Mouse (Mus musculus) hindbrain, embryonic 13.5 days (tissue): Measurements from ENCODE around the gene 1190002N15Rik. TPM values are rescaled to one million over a fixed set of nuclear protein-coding genes. Genes with fewer than 3 reads are reported as not detected.
A peak's percentile ranks its signal among the peaks of the same experiment; 100 is the strongest.

Source experiments
- ATAC-seq: fragments of 200-750 bp; cut with Nextera tagmentation; 2 replicates; pipeline ENCODE4 v1.8.0; 2017; ENCODE audit warnings: moderate TSS enrichment; ENCODE audit not compliant: low FRiP score
- H3K27ac ChIP-seq: fragments of 300-500 bp; sonication (generic); 2 replicates; pipeline ENCODE4 v1.5.1; 2015; ENCODE audit warnings: inconsistent platforms, mild to moderate bottlenecking, moderate library complexity
- H3K27me3 ChIP-seq: fragments of 300-500 bp; sonication (generic); 2 replicates; pipeline ENCODE4 v1.6.1; 2015; ENCODE audit warnings: mild to moderate bottlenecking, inconsistent platforms
- H3K36me3 ChIP-seq: fragments of 300-500 bp; sonication (generic); 2 replicates; pipeline ENCODE4 v1.6.1; 2015; ENCODE audit warnings: mild to moderate bottlenecking, inconsistent platforms
- H3K4me1 ChIP-seq: fragments of 300-500 bp; sonication (generic); replicated peaks from 2 replicates; pipeline ENCODE4 v1.6.1; 2015; ENCODE audit warnings: inconsistent platforms
- H3K4me2 ChIP-seq: fragments of 300-500 bp; sonication (generic); 2 replicates; pipeline ENCODE4 v1.6.1; 2015; ENCODE audit warnings: inconsistent platforms, mild to moderate bottlenecking, moderate library complexity
- H3K4me3 ChIP-seq: fragments of 300-500 bp; sonication (generic); 2 replicates; pipeline ENCODE4 v1.5.1; 2015; ENCODE audit warnings: mild to moderate bottlenecking, inconsistent platforms
- H3K9ac ChIP-seq: fragments of 300-500 bp; sonication (generic); 2 replicates; pipeline ENCODE4 v1.6.1; 2015; ENCODE audit warnings: mild to moderate bottlenecking, inconsistent platforms
- H3K9me3 ChIP-seq: fragments of 300-500 bp; sonication (generic); 2 replicates; pipeline ENCODE4 v1.6.1; 2016; ENCODE audit warnings: inconsistent platforms
- WGBS: fragments of 180-500 bp; shearing (Covaris S2); methylation state at CpG from one replicate; pipeline ENCODE4 v1.1.7; 2015; 5-methylcytosine and 5-hydroxymethylcytosine counted together
- polyA plus RNA-seq: library from polyadenylated mRNA; unstranded; fragments of >200 nt; fragmentation: Nextera tagmentation; extraction: Ambion mirVana; gene quantifications from 2 replicates; pipeline ENCODE4 v1.2.1, GENCODE M21; 2015

The 1190002N15Rik gene
- polyA plus RNA-seq, 1 experiment from 2014 or later = 6.0 TPM

DNA sequence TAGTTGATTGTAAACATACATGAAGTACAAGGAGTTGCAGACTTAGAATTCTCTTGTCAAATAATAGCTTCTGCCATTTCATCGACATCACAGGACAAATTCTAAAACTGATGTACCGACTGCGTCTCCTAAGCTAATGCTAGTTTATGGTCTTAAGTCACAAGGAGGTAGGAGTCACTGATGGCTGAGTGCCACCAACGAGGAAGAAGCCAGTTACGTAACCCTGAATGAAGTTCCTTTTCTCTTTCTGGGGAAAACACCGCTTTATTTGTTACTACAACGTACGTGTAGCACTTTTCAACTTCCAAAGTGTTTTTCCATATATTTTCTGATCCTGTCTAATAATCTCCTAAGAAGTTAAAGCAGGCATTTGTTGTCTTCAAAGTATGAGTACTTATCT is 25.6 kb downstream of the 1190002N15Rik start:
- no peak overlapping the region for H3K4me2 ChIP-seq
- no peak for ATAC-seq
- H3K27me3 ChIP-seq = no peaks in the 10 kb centered on the region
- no peak overlapping the region for H3K27ac ChIP-seq
- no peaks in the 10 kb centered on the region for H3K4me1 ChIP-seq
- 96% methylated on average over 8 of the region's 8 CpGs for WGBS
- no peaks in the 10 kb centered on the region for H3K36me3 ChIP-seq
- H3K9ac ChIP-seq = no peak overlapping the region
- H3K9me3 ChIP-seq = no peaks in the 10 kb centered on the region
- no peak overlapping the region for H3K4me3 ChIP-seq

DNA sequence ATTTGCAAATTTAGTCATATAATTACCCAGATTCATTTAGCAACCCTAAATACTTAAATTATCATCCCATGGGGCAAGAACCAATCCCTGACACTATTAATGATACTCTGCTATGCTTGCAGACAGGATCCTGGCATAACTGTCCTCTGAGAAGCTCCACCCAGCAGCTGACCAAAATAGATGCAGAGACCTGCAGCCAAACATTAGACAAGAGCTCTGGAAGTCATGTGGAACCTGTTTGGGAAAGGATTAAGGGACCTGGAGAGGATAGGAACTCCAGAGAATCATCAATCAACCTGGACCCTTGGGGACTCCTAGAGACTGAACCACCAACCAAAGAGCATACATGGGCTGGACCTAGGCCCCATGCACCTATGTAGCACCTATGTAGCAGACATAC is 26.7 kb downstream of the 1190002N15Rik start:
- no peaks in the 10 kb centered on the region for H3K9me3 ChIP-seq
- no peaks in the 10 kb centered on the region for H3K4me1 ChIP-seq
- no peak for ATAC-seq
- H3K9ac ChIP-seq = no peak overlapping the region
- no peaks in the 10 kb centered on the region for H3K36me3 ChIP-seq
- no peak overlapping the region for H3K4me2 ChIP-seq
- no peaks in the 10 kb centered on the region for H3K27me3 ChIP-seq
- H3K4me3 ChIP-seq = no peak overlapping the region
- H3K27ac ChIP-seq = no peak overlapping the region

DNA sequence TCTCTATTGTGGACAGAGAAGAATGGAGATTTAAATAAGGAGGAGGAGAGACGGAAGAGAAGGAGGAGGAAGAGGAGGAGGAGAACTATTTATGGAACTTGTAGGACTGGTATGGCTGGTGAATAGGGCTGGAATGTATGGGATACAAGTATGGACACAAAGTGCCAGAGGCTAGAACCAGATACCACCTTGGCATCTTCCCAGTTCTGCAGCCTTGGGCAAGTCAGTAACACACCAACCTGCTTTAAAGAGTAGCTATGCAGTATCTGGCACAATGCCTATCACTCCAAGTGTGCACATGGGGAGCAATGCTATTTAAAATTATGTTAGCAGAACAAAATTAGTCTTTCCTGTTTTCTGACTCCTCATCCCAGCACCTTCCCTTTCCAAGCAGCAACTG is 30.9 kb downstream of the 1190002N15Rik start:
- no peak for ATAC-seq
- no peak overlapping the region for H3K4me3 ChIP-seq
- H3K9ac ChIP-seq = no peak overlapping the region
- WGBS = 70% methylated on average over 1 of the region's 1 CpGs
- no peaks in the 10 kb centered on the region for H3K9me3 ChIP-seq
- no peak overlapping the region for H3K27ac ChIP-seq
- H3K27me3 ChIP-seq = no peaks in the 10 kb centered on the region
- H3K4me2 ChIP-seq = no peak overlapping the region
- no peaks in the 10 kb centered on the region for H3K36me3 ChIP-seq
- no peaks in the 10 kb centered on the region for H3K4me1 ChIP-seq

DNA sequence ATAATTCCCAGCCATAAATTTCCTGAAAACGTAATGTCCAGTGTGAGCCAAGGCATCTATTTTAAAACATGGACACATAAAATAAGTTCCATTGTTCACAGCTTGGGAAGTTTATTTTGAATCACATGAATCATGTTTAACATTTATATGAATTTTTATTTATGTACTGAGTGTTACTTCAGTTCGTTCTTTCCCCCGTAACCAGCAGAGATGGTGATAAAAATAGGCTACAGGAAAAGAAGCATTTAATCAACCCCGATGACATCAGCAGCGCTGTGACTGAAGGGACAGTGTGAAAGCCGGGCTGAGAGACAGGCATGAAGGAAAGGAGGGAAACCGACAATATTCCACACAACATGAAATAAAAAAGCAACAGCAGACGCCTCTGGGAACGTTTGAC is 46.4 kb downstream of the 1190002N15Rik start:
- Histone ChIP-seq H3K27me3 (no peaks in the 10 kb centered on the region), H3K9me3 (no peaks in the 10 kb centered on the region), H3K9ac (no peak overlapping the region), H3K4me1 (no peaks in the 10 kb centered on the region), H3K4me3 (no peak overlapping the region), H3K36me3 (no peaks in the 10 kb centered on the region), H3K4me2 (no peak overlapping the region), H3K27ac (no peak overlapping the region)
- no peak for ATAC-seq
- 81% methylated on average over 9 of the region's 9 CpGs for WGBS

DNA sequence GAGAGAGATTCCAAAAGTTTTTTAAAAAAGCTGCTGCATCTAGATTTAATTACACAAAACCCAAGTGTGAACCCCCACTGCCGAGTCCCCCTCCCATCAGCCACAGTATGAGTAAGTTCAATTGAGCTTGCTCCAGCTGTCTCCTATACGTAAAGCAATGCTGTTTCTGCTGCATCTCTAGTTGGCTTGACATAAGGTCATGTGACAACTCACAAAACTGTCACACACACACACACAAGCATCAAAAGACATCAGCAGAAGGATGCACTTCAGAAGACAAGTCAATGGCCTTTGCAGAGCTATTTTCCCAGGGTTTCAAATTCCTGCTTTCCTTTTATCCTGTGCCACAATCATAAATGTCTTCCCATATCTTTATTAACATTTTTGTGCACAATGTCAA is 49.9 kb downstream of the 1190002N15Rik start:
- no peak overlapping the region for H3K27ac ChIP-seq
- H3K27me3 ChIP-seq = no peaks in the 10 kb centered on the region
- no peak overlapping the region for H3K4me2 ChIP-seq
- H3K4me3 ChIP-seq = no peak overlapping the region
- no peak overlapping the region for H3K9ac ChIP-seq
- H3K4me1 ChIP-seq = no peaks in the 10 kb centered on the region
- no peak for ATAC-seq
- no peaks in the 10 kb centered on the region for H3K9me3 ChIP-seq
- WGBS = 81% methylated on average over 2 of the region's 2 CpGs
- no peaks in the 10 kb centered on the region for H3K36me3 ChIP-seq

DNA sequence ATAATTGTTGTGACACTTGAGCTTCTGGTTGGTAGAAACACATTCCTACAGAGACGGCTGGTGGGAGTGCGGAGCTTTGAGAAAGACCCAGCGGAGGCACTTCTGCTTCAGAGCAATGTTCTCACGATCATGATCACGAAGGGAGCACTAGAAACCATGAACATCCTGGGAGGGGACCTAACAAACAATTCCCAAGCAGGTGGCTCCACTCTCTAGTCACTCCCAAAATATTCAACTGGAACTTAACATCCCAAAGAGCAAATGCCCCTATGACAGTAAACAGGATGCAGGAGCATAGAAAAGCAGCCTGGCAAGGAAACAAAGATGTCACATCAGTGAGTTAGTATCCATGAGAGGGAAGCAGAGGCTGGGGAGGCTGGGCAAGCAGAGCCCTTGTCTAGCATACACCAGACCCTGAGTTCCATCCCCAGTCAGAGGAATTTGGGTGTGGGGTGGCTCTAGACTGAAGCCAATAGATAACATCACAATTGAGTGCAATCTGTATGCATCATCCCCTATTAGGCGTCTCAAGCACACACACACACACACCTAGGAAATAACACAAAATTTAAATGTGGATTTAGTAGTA is 54.5 kb downstream of the 1190002N15Rik start:
- no peaks in the 10 kb centered on the region for H3K27me3 ChIP-seq
- 76% methylated on average over 6 of the region's 6 CpGs for WGBS
- H3K4me2 ChIP-seq = no peak overlapping the region
- ATAC-seq = no peak
- H3K27ac ChIP-seq = peak overlapping the region; percentile 30; the same call in 1 of the 2 replicates
- no peak overlapping the region for H3K9ac ChIP-seq
- H3K4me3 ChIP-seq = no peak overlapping the region
- no peaks in the 10 kb centered on the region for H3K9me3 ChIP-seq
- no peaks in the 10 kb centered on the region for H3K36me3 ChIP-seq
- H3K4me1 ChIP-seq = 0 out of 2 replicates have a peak, but pooled peaks cover 2% of the 10 kb centered on the region

DNA sequence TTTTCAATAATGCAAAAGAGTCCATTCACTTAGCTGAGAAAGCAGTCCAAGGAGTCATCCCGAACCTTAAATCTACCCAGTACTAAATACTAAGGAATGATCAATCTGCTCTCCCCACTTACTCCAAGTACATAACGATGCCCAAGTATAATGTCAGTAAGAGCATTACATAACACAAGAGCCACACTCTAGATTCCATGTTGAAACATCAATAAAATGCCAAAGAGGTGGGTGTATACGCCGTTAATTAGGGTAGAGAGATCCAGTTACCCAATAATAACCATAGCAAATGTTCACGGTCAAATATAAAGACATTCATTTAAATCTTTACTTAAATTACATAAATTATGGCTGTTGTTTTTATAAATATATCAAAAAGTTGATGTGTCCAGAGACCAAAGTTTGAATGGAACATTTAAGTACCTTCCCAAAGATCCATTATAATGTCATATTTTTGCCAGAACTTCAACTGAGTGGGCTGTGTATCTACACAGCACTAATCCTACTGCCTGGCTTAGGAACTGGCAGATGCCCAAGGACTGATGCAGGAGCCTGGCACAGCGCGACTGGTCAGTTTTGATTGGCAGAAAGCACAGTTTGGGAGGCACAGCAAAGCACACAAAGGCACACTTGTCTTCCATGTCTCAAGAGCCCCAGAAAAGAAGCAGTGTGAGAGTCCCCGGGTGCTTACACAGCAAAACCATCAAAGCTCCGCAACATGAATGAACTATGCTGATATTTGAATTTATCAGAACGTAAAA is 55.5 kb downstream of the 1190002N15Rik start:
- peak; percentile 94 for ATAC-seq
- Histone ChIP-seq H3K36me3 (no peaks in the 10 kb centered on the region), H3K4me1 (0 out of 2 replicates have a peak, but pooled peaks cover 2% of the 10 kb centered on the region), H3K4me3 (no peak overlapping the region), H3K27me3 (no peaks in the 10 kb centered on the region), H3K27ac (no peak overlapping the region), H3K4me2 (no peak overlapping the region), H3K9me3 (no peaks in the 10 kb centered on the region), H3K9ac (no peak overlapping the region)
- WGBS = 72% methylated on average over 10 of the region's 10 CpGs

DNA sequence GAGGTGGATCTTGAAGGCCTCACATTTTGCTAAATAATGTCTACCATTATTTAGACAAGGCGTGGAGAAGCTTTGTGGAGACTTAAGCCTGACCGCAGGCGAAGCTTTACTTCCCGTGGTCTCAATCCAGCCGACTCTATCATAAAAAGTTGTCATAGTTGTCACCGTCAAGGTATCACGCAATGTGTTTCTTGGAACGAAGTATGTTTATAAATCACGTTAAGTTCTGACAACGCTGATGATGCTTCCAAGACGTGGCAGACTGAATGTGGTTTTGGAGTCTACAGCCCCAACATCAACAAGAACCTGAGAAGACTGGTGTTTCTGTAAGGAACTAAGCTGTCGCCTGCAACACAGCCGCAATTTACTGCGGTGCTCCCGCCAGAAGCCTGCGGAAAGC is 56.8 kb downstream of the 1190002N15Rik start:
- no peak overlapping the region for H3K4me2 ChIP-seq
- no peaks in the 10 kb centered on the region for H3K27me3 ChIP-seq
- no peaks in the 10 kb centered on the region for H3K36me3 ChIP-seq
- H3K4me3 ChIP-seq = no peak overlapping the region
- ATAC-seq = no peak
- 94% methylated on average over 16 of the region's 16 CpGs for WGBS
- H3K4me1 ChIP-seq = 0 out of 2 replicates have a peak, but pooled peaks cover 2% of the 10 kb centered on the region
- H3K27ac ChIP-seq = no peak overlapping the region
- no peak overlapping the region for H3K9ac ChIP-seq
- H3K9me3 ChIP-seq = no peaks in the 10 kb centered on the region

DNA sequence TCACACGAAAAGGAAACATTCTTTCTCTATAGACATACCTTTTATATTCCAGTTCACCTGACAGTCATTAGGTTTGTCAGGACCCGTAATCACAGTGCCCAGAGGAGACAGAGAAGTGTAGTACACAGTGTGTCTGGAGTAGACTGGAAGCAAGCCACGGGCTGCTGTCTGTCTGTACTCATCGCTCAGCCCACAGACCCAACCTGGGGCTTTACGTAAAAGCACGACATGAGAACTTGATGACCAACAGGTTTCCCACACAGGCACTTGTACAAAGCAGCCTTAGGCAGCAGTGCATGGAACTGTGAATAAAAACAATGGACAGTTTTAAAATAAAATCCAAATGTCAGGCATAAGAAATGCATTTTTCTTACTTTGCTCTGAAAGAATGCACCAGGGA is 58.5 kb downstream of the 1190002N15Rik start:
- Histone ChIP-seq H3K9me3 (no peaks in the 10 kb centered on the region), H3K36me3 (no peaks in the 10 kb centered on the region), H3K4me2 (no peak overlapping the region), H3K4me1 (0 out of 2 replicates have a peak, but pooled peaks cover 2% of the 10 kb centered on the region), H3K27me3 (no peaks in the 10 kb centered on the region), H3K4me3 (no peak overlapping the region), H3K27ac (no peak overlapping the region), H3K9ac (no peak overlapping the region)
- ATAC-seq = no peak
- 87% methylated on average over 6 of the region's 6 CpGs for WGBS

DNA sequence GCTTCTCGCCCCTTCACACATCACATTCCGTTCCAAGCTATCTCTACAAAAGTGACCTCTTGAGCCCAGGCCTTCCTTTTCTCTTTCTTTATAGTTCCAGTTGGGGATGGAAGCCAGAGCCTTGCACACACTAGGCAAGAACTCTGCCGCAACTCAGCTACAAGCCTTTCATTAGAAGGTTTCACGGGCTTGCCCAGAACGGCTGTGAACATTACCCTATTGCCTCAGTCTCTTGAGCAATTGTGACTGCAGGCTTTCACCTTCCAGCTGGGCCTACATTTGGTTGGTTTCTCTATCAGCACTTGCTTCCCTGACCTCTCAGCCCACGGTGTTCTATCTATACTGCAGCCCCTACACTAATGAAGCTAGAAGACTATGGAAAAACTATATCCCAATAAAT is 58.9 kb downstream of the 1190002N15Rik start:
- ATAC-seq = no peak
- H3K4me2 ChIP-seq = no peak overlapping the region
- H3K4me1 ChIP-seq = 0 out of 2 replicates have a peak, but pooled peaks cover 2% of the 10 kb centered on the region
- H3K9ac ChIP-seq = no peak overlapping the region
- no peaks in the 10 kb centered on the region for H3K27me3 ChIP-seq
- WGBS = 91% methylated on average over 6 of the region's 6 CpGs
- H3K4me3 ChIP-seq = no peak overlapping the region
- H3K27ac ChIP-seq = no peak overlapping the region
- no peaks in the 10 kb centered on the region for H3K36me3 ChIP-seq
- no peaks in the 10 kb centered on the region for H3K9me3 ChIP-seq

DNA sequence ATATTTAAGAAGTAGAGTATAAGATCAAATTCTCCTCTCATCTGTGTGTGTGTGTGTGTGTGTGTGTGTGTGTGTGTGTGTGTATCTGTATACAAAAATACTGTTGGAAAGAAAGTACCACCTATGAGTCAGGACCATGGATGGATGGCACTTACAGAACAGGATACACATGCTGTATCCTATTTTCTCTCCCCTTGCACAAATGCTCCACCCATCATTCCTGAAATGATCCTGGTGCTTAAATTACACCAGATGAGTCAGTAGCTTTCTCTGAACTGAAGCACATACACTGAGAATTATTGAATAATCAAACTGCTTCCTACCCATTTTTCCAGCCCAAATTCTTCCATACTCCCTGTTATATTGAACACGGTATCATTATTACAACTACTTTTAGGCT is 61.9 kb downstream of the 1190002N15Rik start:
- H3K27me3 ChIP-seq = no peaks in the 10 kb centered on the region
- H3K9me3 ChIP-seq = no peaks in the 10 kb centered on the region
- no peak for ATAC-seq
- no peak overlapping the region for H3K27ac ChIP-seq
- no peak overlapping the region for H3K4me2 ChIP-seq
- H3K9ac ChIP-seq = no peak overlapping the region
- WGBS = 98% methylated on average over 1 of the region's 1 CpGs
- H3K4me3 ChIP-seq = no peak overlapping the region
- H3K36me3 ChIP-seq = no peaks in the 10 kb centered on the region
- H3K4me1 ChIP-seq = peaks cover 3% of the 10 kb centered on the region; the same call in 1 of the 2 replicates

DNA sequence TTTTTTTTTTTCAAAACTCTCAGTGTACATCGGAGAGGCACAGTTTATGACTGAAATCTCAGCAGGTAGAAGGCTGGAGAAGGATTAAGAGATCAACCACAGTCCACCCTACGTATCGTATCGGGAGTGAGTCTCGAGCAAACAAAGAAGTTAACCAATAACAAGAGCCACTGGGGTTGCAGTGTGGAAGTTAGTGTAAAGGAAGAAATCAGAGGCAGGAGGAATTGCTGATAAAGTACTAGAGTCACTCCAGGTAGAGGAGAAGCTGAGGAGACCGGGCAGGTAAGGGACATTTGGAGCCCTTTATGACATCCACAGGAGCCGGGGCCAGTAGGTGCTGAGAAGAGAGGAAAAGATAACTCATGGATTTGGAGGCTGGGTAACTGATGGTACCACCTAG is 64.0 kb downstream of the 1190002N15Rik start:
- H3K36me3 ChIP-seq = no peaks in the 10 kb centered on the region
- no peak overlapping the region for H3K9ac ChIP-seq
- H3K9me3 ChIP-seq = no peaks in the 10 kb centered on the region
- 83% methylated on average over 7 of the region's 7 CpGs for WGBS
- no peak overlapping the region for H3K27ac ChIP-seq
- H3K27me3 ChIP-seq = no peaks in the 10 kb centered on the region
- no peak overlapping the region for H3K4me2 ChIP-seq
- no peak for ATAC-seq
- H3K4me3 ChIP-seq = no peak overlapping the region
- H3K4me1 ChIP-seq = peaks cover 3% of the 10 kb centered on the region; the same call in 1 of the 2 replicates
